Mouse (Mus musculus) embryonic facial prominence, embryonic 10.5 days (tissue): Measurements from ENCODE around the gene Mxi1. TPM values are rescaled to one million over a fixed set of nuclear protein-coding genes. Genes with fewer than 3 reads are reported as not detected.

Source experiments
- DNase-seq: peaks from one replicate; pipeline ENCODE4 v3.0.0-alpha.2; 2017; ENCODE audit warnings: low spot score
- H3K27ac ChIP-seq: fragments of 300-500 bp; sonication (generic); replicated peaks from 2 replicates; pipeline ENCODE4 v1.5.1; 2016; ENCODE audit warnings: mild to moderate bottlenecking
- H3K27me3 ChIP-seq: fragments of 300-500 bp; sonication (generic); replicated peaks from 2 replicates; pipeline ENCODE4 v1.6.1; 2016; ENCODE audit warnings: low read depth, mild to moderate bottlenecking; ENCODE audit not compliant: poor library complexity, severe bottlenecking
- H3K36me3 ChIP-seq: fragments of 300-500 bp; sonication (generic); replicated peaks from 2 replicates; pipeline ENCODE4 v1.6.1; 2016; ENCODE audit warnings: mild to moderate bottlenecking, moderate library complexity
- H3K4me1 ChIP-seq: fragments of 300-500 bp; sonication (generic); 2 replicates; pipeline ENCODE4 v1.6.1; 2016
- H3K4me3 ChIP-seq: fragments of 300-500 bp; sonication (generic); 2 replicates; pipeline ENCODE4 v1.5.1; 2016; ENCODE audit warnings: mild to moderate bottlenecking, moderate library complexity
- H3K9me3 ChIP-seq: fragments of 300-500 bp; sonication (generic); 2 replicates; pipeline ENCODE4 v1.6.1; 2016; ENCODE audit warnings: mild to moderate bottlenecking
- WGBS: fragments of 180-500 bp; shearing (Covaris S2); methylation state at CpG from one replicate; pipeline ENCODE4 v1.1.7; 2016; 5-methylcytosine and 5-hydroxymethylcytosine counted together
- polyA plus RNA-seq: library from polyadenylated mRNA; unstranded; fragments of >200 nt; fragmentation: Nextera tagmentation; extraction: Ambion mirVana; gene quantifications from 2 replicates; pipeline ENCODE4 v1.2.1, GENCODE M21; 2016

Gene Mxi1
- polyA plus RNA-seq, 1 experiment from 2014 or later = 33.0 TPM

GRCm38 (mm10) chr19:53364963-53365362 is 54.6 kb downstream of the Mxi1 start:
- no peak overlapping the region for H3K27ac ChIP-seq

DNA sequence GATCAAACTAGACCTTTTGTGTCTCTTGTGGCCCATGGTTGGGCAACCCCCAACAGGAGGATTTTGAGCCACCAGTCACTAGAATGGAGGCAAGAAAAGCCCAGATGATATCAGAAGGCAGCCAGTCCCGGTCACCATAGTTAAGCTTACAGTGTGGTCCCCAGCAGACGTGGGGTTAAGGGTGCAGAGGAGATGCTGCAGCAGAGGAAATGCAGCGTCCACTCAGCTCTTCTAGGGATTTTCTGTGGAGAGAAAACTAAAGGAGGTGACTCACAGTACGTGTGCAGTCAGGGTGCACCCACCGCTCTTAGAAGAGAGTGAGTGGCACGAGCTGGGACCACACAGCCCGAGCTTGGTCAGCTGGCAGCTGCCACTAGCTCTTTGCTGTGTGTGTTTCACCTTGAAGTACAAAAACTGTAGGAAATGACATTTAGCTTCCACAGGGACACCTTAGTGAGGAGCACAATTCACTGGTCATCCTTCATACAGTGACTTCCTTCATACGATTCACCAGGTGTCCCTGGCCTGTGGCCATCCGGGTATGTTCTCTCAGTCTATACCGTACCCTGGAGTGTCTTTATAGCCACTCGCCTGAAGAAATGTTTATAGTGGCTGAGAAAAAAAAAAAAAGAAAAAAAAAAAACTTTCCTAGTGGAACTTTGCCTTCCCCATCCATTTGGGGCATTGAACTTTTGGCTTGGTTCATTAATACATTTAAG is 55.9 kb downstream of the Mxi1 start:
- Histone ChIP-seq H3K27ac (no peak overlapping the region), H3K4me1 (peaks cover 12% of the 10 kb centered on the region), H3K4me3 (no peak overlapping the region), H3K9me3 (no peaks in the 10 kb centered on the region), H3K36me3 (peaks cover 19% of the 10 kb centered on the region), H3K27me3 (no peaks in the 10 kb centered on the region)
- 86% methylated on average over 11 of the region's 11 CpGs for WGBS
- DNase-seq = no peak

More at GRCm38 (mm10) chr19:53364963-53365362, 54.6 kb downstream of the Mxi1 start:
- Histone ChIP-seq H3K27me3 (no peaks in the 10 kb centered on the region), H3K4me3 (no peak overlapping the region), H3K4me1 (peaks cover 12% of the 10 kb centered on the region), H3K9me3 (no peaks in the 10 kb centered on the region), H3K36me3 (peaks cover 8% of the 10 kb centered on the region; the same call in 1 of the 2 replicates)
- WGBS = 75% methylated on average over 9 of the region's 9 CpGs
- no peak for DNase-seq

DNA sequence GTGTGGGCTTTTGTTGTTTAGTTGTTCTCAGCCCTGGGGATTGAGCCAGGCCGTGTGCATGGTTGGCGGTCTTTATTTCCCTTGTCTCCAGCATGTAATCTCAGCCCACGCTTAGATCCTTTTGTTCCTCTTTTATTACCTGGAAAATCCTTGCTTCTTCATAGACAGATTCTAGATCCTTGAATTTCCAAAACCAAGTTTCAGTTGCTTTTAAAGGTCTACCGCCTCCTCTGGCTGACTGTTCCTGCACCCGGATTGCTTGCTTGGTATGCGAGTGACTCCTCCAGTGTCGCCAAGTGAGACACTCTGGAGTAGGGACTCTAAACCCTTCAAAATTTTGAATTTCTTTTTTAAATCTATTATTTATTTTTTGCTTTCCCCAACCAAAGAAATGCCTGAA is 56.6 kb downstream of the Mxi1 start:
- WGBS = 88% methylated on average over 7 of the region's 7 CpGs
- H3K27ac ChIP-seq = no peak overlapping the region

GRCm38 (mm10) chr19:53369469-53370043 is 59.2 kb downstream of the Mxi1 start:
- peak; percentile 82 for DNase-seq
- WGBS = 41% methylated on average over 14 of the region's 14 CpGs
- Histone ChIP-seq H3K36me3 (peaks cover 43% of the 10 kb centered on the region), H3K9me3 (no peaks in the 10 kb centered on the region), H3K27ac (no peak overlapping the region), H3K4me1 (peaks cover 12% of the 10 kb centered on the region), H3K4me3 (no peak overlapping the region), H3K27me3 (no peaks in the 10 kb centered on the region)

More for the DNA sequence above, 56.6 kb downstream of the Mxi1 start:
- no peak for DNase-seq
- H3K27me3 ChIP-seq = no peaks in the 10 kb centered on the region
- H3K4me1 ChIP-seq = peaks cover 12% of the 10 kb centered on the region
- H3K36me3 ChIP-seq = peaks cover 26% of the 10 kb centered on the region
- H3K4me3 ChIP-seq = no peak overlapping the region
- no peaks in the 10 kb centered on the region for H3K9me3 ChIP-seq

- WGBS = 79% methylated on average over 15 of the region's 15 CpGs
- Histone ChIP-seq H3K27ac (no peak overlapping the region), H3K36me3 (peaks cover 49% of the 10 kb centered on the region), H3K4me1 (peaks cover 7% of the 10 kb centered on the region), H3K27me3 (no peaks in the 10 kb centered on the region), H3K9me3 (no peaks in the 10 kb centered on the region), H3K4me3 (no peak overlapping the region)
- DNase-seq = no peak
Measured at GRCm38 (mm10) chr19:53370233-53370632, 59.9 kb downstream of the Mxi1 start.

GRCm38 (mm10) chr19:53371666-53372065 is 61.3 kb downstream of the Mxi1 start, which contains the start of gene Gm10197:
Gm10197 (minus strand) TSS chr19:53371766.
- no peaks in the 10 kb centered on the region for H3K27me3 ChIP-seq
- peaks cover 5% of the 10 kb centered on the region for H3K4me1 ChIP-seq
- H3K9me3 ChIP-seq = no peaks in the 10 kb centered on the region
- no peak within 1 kb of the TSS for H3K27ac ChIP-seq
- H3K36me3 ChIP-seq = peaks cover 64% of the 10 kb centered on the region
- no peak within 1 kb of the TSS for H3K4me3 ChIP-seq
- DNase-seq = no peak
- 92% methylated on average over 13 of the region's 13 CpGs for WGBS

- H3K36me3 ChIP-seq = peaks cover 83% of the 10 kb centered on the region
- no peak for DNase-seq
- 89% methylated on average over 2 of the region's 2 CpGs for WGBS
- H3K4me3 ChIP-seq = no peak overlapping the region
- peaks cover 5% of the 10 kb centered on the region for H3K4me1 ChIP-seq
- no peaks in the 10 kb centered on the region for H3K9me3 ChIP-seq
- no peaks in the 10 kb centered on the region for H3K27me3 ChIP-seq
- H3K27ac ChIP-seq = no peak overlapping the region
Measured at GRCm38 (mm10) chr19:53373570-53373969, 63.3 kb downstream of the Mxi1 start.

DNA sequence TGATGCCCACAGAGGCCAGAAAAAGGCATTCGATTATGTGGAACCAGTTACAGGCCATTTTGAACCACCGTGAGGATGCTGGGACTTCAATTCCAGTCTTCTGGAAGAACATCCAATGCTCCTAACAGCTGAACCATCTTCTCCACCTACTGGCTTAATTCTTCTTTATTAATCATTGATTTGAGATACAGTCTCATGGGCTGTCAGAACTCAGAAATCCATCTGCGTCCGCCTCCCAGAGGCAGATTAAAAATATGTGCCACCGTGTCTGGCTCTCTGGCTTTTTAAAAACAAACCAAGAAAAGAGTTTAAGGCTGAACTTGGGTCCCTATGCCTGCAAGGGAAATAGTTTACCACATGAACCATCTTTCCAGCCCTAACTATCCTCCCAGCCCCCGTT is 65.0 kb downstream of the Mxi1 start:
- Histone ChIP-seq H3K27ac (no peak overlapping the region), H3K4me3 (no peak overlapping the region), H3K27me3 (no peaks in the 10 kb centered on the region), H3K4me1 (no peaks in the 10 kb centered on the region), H3K9me3 (no peaks in the 10 kb centered on the region), H3K36me3 (peaks cover 95% of the 10 kb centered on the region)
- WGBS = 93% methylated on average over 6 of the region's 6 CpGs
- no peak for DNase-seq

GRCm38 (mm10) chr19:53375816-53376215 is 65.5 kb downstream of the Mxi1 start:
- Histone ChIP-seq H3K9me3 (no peaks in the 10 kb centered on the region), H3K27me3 (no peaks in the 10 kb centered on the region), H3K36me3 (peaks cover 95% of the 10 kb centered on the region), H3K4me1 (no peaks in the 10 kb centered on the region), H3K4me3 (no peak overlapping the region), H3K27ac (no peak overlapping the region)
- DNase-seq = no peak
- WGBS = 93% methylated on average over 9 of the region's 9 CpGs

DNA sequence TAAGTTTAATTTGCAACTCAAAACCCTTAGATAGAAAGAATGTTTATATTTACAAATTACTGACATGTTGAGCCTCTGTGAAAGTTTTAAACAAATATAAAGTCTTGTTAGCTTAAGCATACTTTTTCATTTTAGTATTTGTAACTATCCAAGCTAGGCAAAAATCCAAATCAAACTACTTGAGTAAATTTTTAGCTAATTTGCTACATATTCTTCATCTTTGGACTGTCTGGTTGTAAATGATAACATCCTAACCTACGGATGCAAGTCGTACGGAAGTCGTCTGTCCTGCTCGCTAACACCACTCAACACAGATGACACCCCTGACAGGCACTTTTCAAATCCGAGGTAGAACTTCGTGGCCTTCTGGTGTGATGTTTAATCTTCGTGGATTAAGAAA is 67.3 kb downstream of the Mxi1 start:
- Histone ChIP-seq H3K27ac (no peak overlapping the region), H3K36me3 (peaks cover 96% of the 10 kb centered on the region), H3K9me3 (no peaks in the 10 kb centered on the region), H3K4me3 (no peak overlapping the region), H3K4me1 (no peaks in the 10 kb centered on the region), H3K27me3 (no peaks in the 10 kb centered on the region)
- WGBS = 91% methylated on average over 8 of the region's 8 CpGs
- no peak for DNase-seq

DNA sequence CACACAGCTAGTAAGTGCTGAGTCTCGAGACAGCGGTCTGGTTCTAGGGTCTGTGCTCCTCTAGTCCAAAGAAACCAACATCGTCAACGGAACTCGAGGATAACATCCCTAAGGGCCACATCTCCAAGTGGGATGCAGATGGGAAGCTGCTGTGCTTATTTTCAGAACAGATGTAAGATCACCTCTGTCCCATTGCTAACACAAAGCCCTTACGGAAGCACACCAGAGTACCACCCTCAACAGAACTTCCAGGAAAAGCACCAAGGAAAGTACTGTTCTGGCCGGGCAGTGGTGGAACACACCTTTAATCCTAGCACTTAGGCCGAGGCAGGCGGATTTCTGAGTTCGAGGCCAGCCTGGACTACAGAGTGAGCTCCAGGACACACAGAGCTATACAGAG is 68.1 kb downstream of the Mxi1 start:
- DNase-seq = no peak
- Histone ChIP-seq H3K36me3 (peaks cover 97% of the 10 kb centered on the region), H3K4me1 (no peaks in the 10 kb centered on the region), H3K27me3 (no peaks in the 10 kb centered on the region), H3K9me3 (no peaks in the 10 kb centered on the region), H3K4me3 (no peak overlapping the region), H3K27ac (no peak overlapping the region)
- 93% methylated on average over 10 of the region's 10 CpGs for WGBS

- no peak for DNase-seq
- 96% methylated on average over 15 of the region's 15 CpGs for WGBS
- peaks cover 97% of the 10 kb centered on the region for H3K36me3 ChIP-seq
- H3K27me3 ChIP-seq = no peaks in the 10 kb centered on the region
- no peak overlapping the region for H3K27ac ChIP-seq
- peaks cover 3% of the 10 kb centered on the region; the same call in 1 of the 2 replicates for H3K4me1 ChIP-seq
- H3K9me3 ChIP-seq = no peaks in the 10 kb centered on the region
- H3K4me3 ChIP-seq = no peak overlapping the region
Measured at GRCm38 (mm10) chr19:53383336-53383735, 73.0 kb downstream of the Mxi1 start.

- Histone ChIP-seq H3K27ac (peak overlapping the region; percentile 99), H3K4me3 (peak overlapping the region; percentile 100), H3K27me3 (no peaks in the 10 kb centered on the region), H3K9me3 (no peaks in the 10 kb centered on the region), H3K36me3 (peaks cover 47% of the 10 kb centered on the region), H3K4me1 (peaks cover 18% of the 10 kb centered on the region)
- 24% methylated on average over 6 of the region's 6 CpGs for WGBS
- DNase-seq = peak; percentile 6
Measured at GRCm38 (mm10) chr19:53389417-53389816, 79.1 kb downstream of the Mxi1 start.
